Mouse (Mus musculus) CH12.LX (cell line): Measurements from ENCODE around the gene Tmem178b. TPM values are rescaled to one million over a fixed set of nuclear protein-coding genes. Genes with fewer than 3 reads are reported as not detected.

Experiments used
- DNase-seq: peaks from one replicate; pipeline ENCODE4 v3.0.0-alpha.2; 2013; ENCODE audit errors: extremely low read depth
- H3K27ac ChIP-seq: 2 replicates; pipeline ENCODE4 v1.5.1; 2012; ENCODE audit warnings: low read depth, mild to moderate bottlenecking, control low read depth, moderate library complexity; ENCODE audit not compliant: insufficient read depth
- H3K27me3 ChIP-seq: replicated peaks from 2 replicates; pipeline ENCODE3; 2012; ENCODE audit warnings: inconsistent platforms
- H3K36me3 ChIP-seq, 2 experiments: replicated peaks in 1 of 2; 2 replicates each; pipeline versions ENCODE3 to v1.6.1; 2012; ENCODE audit warnings: inconsistent platforms in 1 of 2, low read length in 1 of 2, mild to moderate bottlenecking in 1 of 2, mixed read lengths in 1 of 2, moderate library complexity in 1 of 2; ENCODE audit not compliant: control insufficient read depth in 1 of 2, insufficient read depth in 1 of 2
- H3K4me1 ChIP-seq, 2 experiments: 2 replicates each; pipeline ENCODE4 v1.6.1; 2012; ENCODE audit warnings: inconsistent platforms in 1 of 2, moderate library complexity in 1 of 2; ENCODE audit not compliant: insufficient read depth in 2 of 2, control insufficient read depth in 1 of 2
- H3K4me2 ChIP-seq: 2 replicates; pipeline ENCODE4 v1.6.1; 2012; ENCODE audit warnings: low read depth, mild to moderate bottlenecking, control low read depth; ENCODE audit not compliant: poor library complexity, insufficient read depth, severe bottlenecking
- H3K4me3 ChIP-seq, 3 experiments: fragments of 150-350 bp in 1 of 3; sonication (generic) in 1 of 3; replicated peaks in 1 of 3; 2 replicates each; pipeline versions ENCODE3 to v1.5.1; 2011 to 2012; ENCODE audit warnings: low read depth in 2 of 3, low read length in 2 of 3, mild to moderate bottlenecking in 2 of 3, moderate library complexity in 2 of 3, control low read depth in 1 of 3, improper control_type of control experiment in 1 of 3, inconsistent platforms in 1 of 3, mixed read lengths in 1 of 3; ENCODE audit not compliant: poor library complexity in 1 of 3
- H3K79me2 ChIP-seq: replicated peaks from 2 replicates; pipeline ENCODE4 v1.6.1; 2012; ENCODE audit warnings: mild to moderate bottlenecking, moderate library complexity; ENCODE audit not compliant: control insufficient read depth, poor library complexity, insufficient read depth, severe bottlenecking; ENCODE audit errors: extremely low read depth
- H3K9ac ChIP-seq: 2 replicates; pipeline ENCODE4 v1.6.1; 2012; ENCODE audit warnings: low read depth, mild to moderate bottlenecking, control low read depth, moderate library complexity; ENCODE audit not compliant: insufficient read depth
- H3K9me3 ChIP-seq: replicated peaks from 2 replicates; pipeline ENCODE3; 2012; ENCODE audit warnings: low read length, inconsistent platforms, mixed read lengths
- BHLHE40 ChIP-seq: IDR thresholded peaks from 2 replicates; pipeline ENCODE4 v1.6.1; 2011; ENCODE audit warnings: mild to moderate bottlenecking, low read depth, low read length, improper control_type of control experiment
- CHD2 ChIP-seq: IDR thresholded peaks from 2 replicates; pipeline ENCODE4 v1.6.1; 2011; ENCODE audit warnings: low read length, improper control_type of control experiment
- ELF1 ChIP-seq: IDR thresholded peaks from 2 replicates; pipeline ENCODE4 v1.6.1; 2014; ENCODE audit warnings: low read depth, mild to moderate bottlenecking, inconsistent platforms, low read length, improper control_type of control experiment
- ETS1 ChIP-seq: conservative IDR thresholded peaks from 2 replicates; pipeline ENCODE4 v1.6.1; 2012; ENCODE audit warnings: low read depth, mild to moderate bottlenecking, inconsistent platforms, low read length, improper control_type of control experiment, moderate library complexity
- GABPA ChIP-seq: IDR thresholded peaks from 2 replicates; pipeline ENCODE4 v1.6.1; 2012; ENCODE audit warnings: low read depth, low read length, improper control_type of control experiment, inconsistent platforms; ENCODE audit not compliant: insufficient replicate concordance
- JUND ChIP-seq: conservative IDR thresholded peaks from 2 replicates; pipeline ENCODE4 v1.6.1; 2011; ENCODE audit warnings: low read depth, low read length, improper control_type of control experiment
- MAFK ChIP-seq: IDR thresholded peaks from 2 replicates; pipeline ENCODE4 v1.6.1; 2011; ENCODE audit warnings: low read length, improper control_type of control experiment; ENCODE audit not compliant: insufficient replicate concordance
- MEF2A ChIP-seq: IDR thresholded peaks from 2 replicates; pipeline ENCODE4 v1.6.1; 2014; ENCODE audit warnings: low read depth, mild to moderate bottlenecking, inconsistent platforms, low read length, improper control_type of control experiment, borderline replicate concordance
- MXI1 ChIP-seq: IDR thresholded peaks from 2 replicates; pipeline ENCODE4 v1.6.1; 2011; ENCODE audit warnings: mild to moderate bottlenecking, low read depth, low read length, improper control_type of control experiment
- MYC ChIP-seq: IDR thresholded peaks from 2 replicates; pipeline ENCODE4 v1.6.1; 2011; ENCODE audit warnings: low read depth, mild to moderate bottlenecking, improper control_type of control experiment, low read length
- NELFE ChIP-seq: IDR thresholded peaks from 2 replicates; pipeline ENCODE4 v1.6.1; 2011; ENCODE audit warnings: low read depth, low read length, improper control_type of control experiment
- NRF1 ChIP-seq: IDR thresholded peaks from 2 replicates; pipeline ENCODE4 v1.6.1; 2014; ENCODE audit warnings: low read depth, mild to moderate bottlenecking, inconsistent platforms, low read length, improper control_type of control experiment, moderate library complexity
- RAD21 ChIP-seq: IDR thresholded peaks from 2 replicates; pipeline ENCODE4 v1.6.1; 2011; ENCODE audit warnings: low read depth, mild to moderate bottlenecking, low read length, improper control_type of control experiment, moderate library complexity
- RCOR1 ChIP-seq: conservative IDR thresholded peaks from 2 replicates; pipeline ENCODE4 v1.6.1; 2012; ENCODE audit warnings: low read depth, mild to moderate bottlenecking, inconsistent platforms, low read length, improper control_type of control experiment
- UBTF ChIP-seq: IDR thresholded peaks from 2 replicates; pipeline ENCODE4 v1.6.1; 2012; ENCODE audit warnings: low read depth, mild to moderate bottlenecking, inconsistent platforms, low read length, improper control_type of control experiment, moderate library complexity
- USF1 ChIP-seq: IDR thresholded peaks from 2 replicates; pipeline ENCODE4 v1.6.1; 2014; ENCODE audit warnings: low read depth, mild to moderate bottlenecking, inconsistent platforms, low read length, improper control_type of control experiment
- USF2 ChIP-seq: conservative IDR thresholded peaks from 2 replicates; pipeline ENCODE4 v1.6.1; 2011; ENCODE audit warnings: low read depth, low read length, improper control_type of control experiment
- ZC3H11A ChIP-seq: IDR thresholded peaks from 2 replicates; pipeline ENCODE4 v1.6.1; 2012; ENCODE audit warnings: low read depth, mild to moderate bottlenecking, inconsistent platforms, low read length, improper control_type of control experiment
- ZNF384 ChIP-seq: IDR thresholded peaks from 2 replicates; pipeline ENCODE4 v1.6.1; 2012; ENCODE audit warnings: low read depth, low read length, improper control_type of control experiment, inconsistent platforms
- dilution Hi-C: fragments of 300-500 bp; cut with MboI; formaldehyde crosslinking; loops from 2 replicates; pipeline ENCODE4 v1.14.3; 2020; ENCODE audit warnings: low sequenced_read_pairs; ENCODE audit not compliant: extremely low pct_unique_long_range_greater_than_20kb, extremely low pct_ligation_motif_present
- in situ Hi-C: fragments of 300-500 bp; cut with MboI; formaldehyde crosslinking; loops from 3 replicates; pipeline ENCODE4 v1.14.3; 2019; ENCODE audit warnings: low sequenced_read_pairs, low pct_ligation_motif_present, low pct_unique_long_range_greater_than_20kb, mixed read lengths
- polyA plus RNA-seq: library from polyadenylated mRNA; unstranded; fragments of >175 nt; gene quantifications from 2 replicates; pipeline ENCODE4 v1.2.1, GENCODE M21; 2012; ENCODE audit warnings: low read depth; ENCODE audit not compliant: insufficient read length
- total RNA-seq, 2 experiments: library from RNA; depleted of rRNA; stranded (reverse); fragments of 300-350 nt in 1 of 2; fragments of >200 nt in 1 of 2; gene quantifications; 2 replicates each; pipeline ENCODE4 v1.2.3; 2012 to 2014

Gene Tmem178b
- total and polyA plus RNA-seq, 3 experiments = not detected

GRCm38 (mm10) chr6:40011609-40012008 lies 138.5 kb downstream of the Tmem178b start:
- Histone ChIP-seq H3K9me3 (no peaks in the 10 kb centered on the region), H3K27ac (no peak overlapping the region), H3K79me2 (no peaks in the 10 kb centered on the region), H3K4me2 (no peak overlapping the region), H3K4me1 (peaks cover 0 to 10% of the 10 kb centered on the region in 2 experiments; a peak in 2 of 4 replicates), H3K4me3 (no peak overlapping the region), H3K9ac (no peak overlapping the region), H3K27me3 (peaks cover 25% of the 10 kb centered on the region), H3K36me3 (no peaks in the 10 kb centered on the region)
- no peak for TF ChIP-seq MAFK
- TF ChIP-seq BHLHE40 = no peak
- no peak for TF ChIP-seq ZC3H11A
- TF ChIP-seq RAD21 = no peak
- TF ChIP-seq JUND = no peak
- no peak for TF ChIP-seq ZNF384
- TF ChIP-seq NRF1 = no peak
- no peak for TF ChIP-seq MEF2A
- TF ChIP-seq NELFE = no peak
- TF ChIP-seq RCOR1 = no peak
- TF ChIP-seq UBTF = no peak
- no peak for TF ChIP-seq ELF1
- no peak for TF ChIP-seq CHD2
- no peak for TF ChIP-seq GABPA
- TF ChIP-seq ETS1 = no peak
- no peak for TF ChIP-seq MYC
- no peak for TF ChIP-seq MXI1
- no peak for TF ChIP-seq USF1
- DNase-seq = peak; percentile 12
- in situ Hi-C loops = no loop called here
- dilution Hi-C loops = no loop called here

GRCm38 (mm10) chr6:40013407-40013806 lies 140.3 kb downstream of the Tmem178b start:
- H3K36me3 ChIP-seq = no peaks in the 10 kb centered on the region
- no peak for TF ChIP-seq USF2
- H3K9ac ChIP-seq = no peak overlapping the region
- H3K79me2 ChIP-seq = no peaks in the 10 kb centered on the region
- no peaks in the 10 kb centered on the region for H3K9me3 ChIP-seq
- H3K27me3 ChIP-seq = peaks cover 15% of the 10 kb centered on the region
- no peak overlapping the region for H3K4me3 ChIP-seq
- no peak overlapping the region for H3K27ac ChIP-seq
- H3K4me2 ChIP-seq = no peak overlapping the region
- dilution Hi-C loops = no loop called here
- DNase-seq = peak; percentile 3
- in situ Hi-C loops = no loop called here
- peaks cover 0 to 10% of the 10 kb centered on the region in 2 experiments; a peak in 2 of 4 replicates for H3K4me1 ChIP-seq
